Mouse (Mus musculus) limb, embryonic 15.5 days (tissue): ENCODE results near the gene Smap1. TPM values are rescaled to one million over a fixed set of nuclear protein-coding genes. Genes with fewer than 3 reads are reported as not detected.

Experiments
- ATAC-seq: fragments of 200-750 bp; cut with Nextera tagmentation; 2 replicates; pipeline ENCODE4 v1.8.0; 2017; ENCODE audit warnings: low read depth, moderate TSS enrichment; ENCODE audit not compliant: insufficient number of reproducible peaks, low FRiP score, low TSS enrichment
- H3K27ac ChIP-seq: fragments of 300-500 bp; sonication (generic); 2 replicates; pipeline ENCODE4 v1.5.1; 2015; ENCODE audit warnings: moderate library complexity, mild to moderate bottlenecking, inconsistent platforms
- H3K27me3 ChIP-seq: fragments of 300-500 bp; sonication (generic); 2 replicates; pipeline ENCODE4 v1.6.1; 2015; ENCODE audit warnings: inconsistent platforms
- H3K36me3 ChIP-seq: fragments of 300-500 bp; sonication (generic); 2 replicates; pipeline ENCODE4 v1.6.1; 2015; ENCODE audit warnings: inconsistent platforms
- H3K4me1 ChIP-seq: fragments of 300-500 bp; sonication (generic); 2 replicates; pipeline ENCODE4 v1.6.1; 2015; ENCODE audit warnings: inconsistent platforms
- H3K4me2 ChIP-seq: fragments of 300-500 bp; sonication (generic); 2 replicates; pipeline ENCODE4 v1.6.1; 2015; ENCODE audit warnings: mild to moderate bottlenecking, inconsistent platforms
- H3K4me3 ChIP-seq: fragments of 300-500 bp; sonication (generic); 2 replicates; pipeline ENCODE4 v1.5.1; 2015; ENCODE audit warnings: mild to moderate bottlenecking, inconsistent platforms
- H3K9ac ChIP-seq: fragments of 300-500 bp; sonication (generic); 2 replicates; pipeline ENCODE4 v1.6.1; 2015; ENCODE audit warnings: inconsistent platforms
- H3K9me3 ChIP-seq: fragments of 300-500 bp; sonication (generic); 2 replicates; pipeline ENCODE4 v1.6.1; 2016; ENCODE audit warnings: inconsistent platforms
- WGBS: fragments of 180-500 bp; shearing (Covaris S2); methylation state at CpG from one replicate; pipeline ENCODE4 v1.1.7; 2015; 5-methylcytosine and 5-hydroxymethylcytosine counted together
- polyA plus RNA-seq: library from polyadenylated mRNA; unstranded; fragments of >200 nt; fragmentation: Nextera tagmentation; extraction: Ambion mirVana; gene quantifications from 2 replicates; pipeline ENCODE4 v1.2.1, GENCODE M21; 2015

The Smap1 gene
- polyA plus RNA-seq, 1 experiment from 2014 or later, result 50.1 TPM

- Histone ChIP-seq H3K9me3 (no peaks in the 10 kb centered on the region), H3K4me2 (no peak overlapping the region), H3K36me3 (no peaks in the 10 kb centered on the region), H3K9ac (no peak overlapping the region), H3K27ac (0 out of 2 replicates have a peak overlapping the region, but pooled peaks have one; percentile 33), H3K27me3 (no peaks in the 10 kb centered on the region), H3K4me1 (no peaks in the 10 kb centered on the region), H3K4me3 (no peak overlapping the region)
- no peak for ATAC-seq
- WGBS, result 58% methylated on average over 2 of the region's 2 CpGs
These were observed 9.1 kb downstream of the Smap1 start for GRCm38 (mm10) chr1:23912988-23913387.

- no peak overlapping the region for H3K27ac ChIP-seq
- no peaks in the 10 kb centered on the region for H3K4me1 ChIP-seq
- H3K27me3 ChIP-seq, result no peaks in the 10 kb centered on the region
- H3K9me3 ChIP-seq, result no peaks in the 10 kb centered on the region
- no peak overlapping the region for H3K4me3 ChIP-seq
- ATAC-seq, result no peak
- no peak overlapping the region for H3K9ac ChIP-seq
- no peaks in the 10 kb centered on the region for H3K36me3 ChIP-seq
- H3K4me2 ChIP-seq, result no peak overlapping the region
These were observed 16.0 kb downstream of the Smap1 start for GRCm38 (mm10) chr1:23906082-23906481.

GRCm38 (mm10) chr1:23903340-23903739 lies 18.8 kb downstream of the Smap1 start:
- H3K9me3 ChIP-seq, result no peaks in the 10 kb centered on the region
- no peaks in the 10 kb centered on the region for H3K27me3 ChIP-seq
- H3K4me2 ChIP-seq, result no peak overlapping the region
- no peak overlapping the region for H3K9ac ChIP-seq
- H3K4me3 ChIP-seq, result no peak overlapping the region
- no peak overlapping the region for H3K27ac ChIP-seq
- H3K4me1 ChIP-seq, result no peaks in the 10 kb centered on the region
- WGBS, result 92% methylated on average over 3 of the region's 3 CpGs
- ATAC-seq, result no peak
- H3K36me3 ChIP-seq, result no peaks in the 10 kb centered on the region

- Histone ChIP-seq H3K27me3 (no peaks in the 10 kb centered on the region), H3K27ac (no peak overlapping the region), H3K9me3 (no peaks in the 10 kb centered on the region), H3K4me1 (no peaks in the 10 kb centered on the region), H3K36me3 (no peaks in the 10 kb centered on the region), H3K4me3 (no peak overlapping the region), H3K4me2 (no peak overlapping the region), H3K9ac (no peak overlapping the region)
- ATAC-seq, result no peak
- WGBS, result 80% methylated on average over 2 of the region's 2 CpGs
These were observed 19.4 kb downstream of the Smap1 start for GRCm38 (mm10) chr1:23902736-23903135.

- WGBS, result 88% methylated on average over 5 of the region's 5 CpGs
- H3K9me3 ChIP-seq, result no peaks in the 10 kb centered on the region
- no peak overlapping the region for H3K4me3 ChIP-seq
- no peak for ATAC-seq
- H3K36me3 ChIP-seq, result no peaks in the 10 kb centered on the region
- H3K4me2 ChIP-seq, result no peak overlapping the region
- H3K27ac ChIP-seq, result no peak overlapping the region
- no peak overlapping the region for H3K9ac ChIP-seq
- H3K4me1 ChIP-seq, result no peaks in the 10 kb centered on the region
- no peaks in the 10 kb centered on the region for H3K27me3 ChIP-seq
These were observed 22.5 kb downstream of the Smap1 start for GRCm38 (mm10) chr1:23899647-23900020.

GRCm38 (mm10) chr1:23899020-23899646 lies 23.0 kb downstream of the Smap1 start:
- Histone ChIP-seq H3K9ac (no peak overlapping the region), H3K27ac (no peak overlapping the region), H3K36me3 (no peaks in the 10 kb centered on the region), H3K27me3 (no peaks in the 10 kb centered on the region), H3K4me3 (no peak overlapping the region), H3K4me2 (no peak overlapping the region), H3K9me3 (no peaks in the 10 kb centered on the region), H3K4me1 (no peaks in the 10 kb centered on the region)
- no peak for ATAC-seq
- 86% methylated on average over 3 of the region's 3 CpGs for WGBS

GRCm38 (mm10) chr1:23892072-23892471 lies 30.0 kb downstream of the Smap1 start:
- no peak for ATAC-seq
- H3K9ac ChIP-seq, result no peak overlapping the region
- H3K4me1 ChIP-seq, result no peaks in the 10 kb centered on the region
- H3K27me3 ChIP-seq, result no peaks in the 10 kb centered on the region
- no peak overlapping the region for H3K27ac ChIP-seq
- no peak overlapping the region for H3K4me2 ChIP-seq
- no peaks in the 10 kb centered on the region for H3K9me3 ChIP-seq
- H3K36me3 ChIP-seq, result no peaks in the 10 kb centered on the region
- H3K4me3 ChIP-seq, result no peak overlapping the region
- 32% methylated on average over 1 of the region's 1 CpGs for WGBS

GRCm38 (mm10) chr1:23884914-23885313 lies 37.2 kb downstream of the Smap1 start:
- H3K4me1 ChIP-seq, result no peaks in the 10 kb centered on the region
- no peak overlapping the region for H3K27ac ChIP-seq
- no peaks in the 10 kb centered on the region for H3K9me3 ChIP-seq
- H3K36me3 ChIP-seq, result no peaks in the 10 kb centered on the region
- no peak overlapping the region for H3K4me2 ChIP-seq
- H3K4me3 ChIP-seq, result no peak overlapping the region
- H3K9ac ChIP-seq, result no peak overlapping the region
- ATAC-seq, result no peak
- WGBS, result 95% methylated on average over 7 of the region's 7 CpGs
- no peaks in the 10 kb centered on the region for H3K27me3 ChIP-seq

- WGBS, result 83% methylated on average over 2 of the region's 2 CpGs
- Histone ChIP-seq H3K9ac (no peak overlapping the region), H3K27me3 (no peaks in the 10 kb centered on the region), H3K4me1 (no peaks in the 10 kb centered on the region), H3K4me2 (no peak overlapping the region), H3K4me3 (no peak overlapping the region), H3K27ac (no peak overlapping the region), H3K36me3 (no peaks in the 10 kb centered on the region), H3K9me3 (no peaks in the 10 kb centered on the region)
- ATAC-seq, result no peak
These were observed 37.9 kb downstream of the Smap1 start for GRCm38 (mm10) chr1:23884087-23884668.

- no peaks in the 10 kb centered on the region for H3K9me3 ChIP-seq
- H3K9ac ChIP-seq, result no peak overlapping the region
- no peaks in the 10 kb centered on the region for H3K4me1 ChIP-seq
- ATAC-seq, result no peak
- no peak overlapping the region for H3K4me3 ChIP-seq
- no peaks in the 10 kb centered on the region for H3K36me3 ChIP-seq
- no peaks in the 10 kb centered on the region for H3K27me3 ChIP-seq
- H3K4me2 ChIP-seq, result no peak overlapping the region
- H3K27ac ChIP-seq, result no peak overlapping the region
- WGBS, result 90% methylated on average over 1 of the region's 1 CpGs
These were observed 39.4 kb downstream of the Smap1 start for GRCm38 (mm10) chr1:23882681-23883080.

- Histone ChIP-seq H3K4me2 (no peak overlapping the region), H3K4me1 (no peaks in the 10 kb centered on the region), H3K4me3 (no peak overlapping the region), H3K27me3 (no peaks in the 10 kb centered on the region), H3K27ac (no peak overlapping the region), H3K9me3 (no peaks in the 10 kb centered on the region), H3K9ac (no peak overlapping the region), H3K36me3 (peaks cover 24% of the 10 kb centered on the region)
- WGBS, result 97% methylated on average over 1 of the region's 1 CpGs
- no peak for ATAC-seq
These were observed 49.9 kb downstream of the Smap1 start for GRCm38 (mm10) chr1:23872194-23872593.

GRCm38 (mm10) chr1:23867350-23867862 lies 54.7 kb downstream of the Smap1 start:
- Histone ChIP-seq H3K4me1 (no peaks in the 10 kb centered on the region), H3K9me3 (no peaks in the 10 kb centered on the region), H3K4me2 (no peak overlapping the region), H3K9ac (no peak overlapping the region), H3K36me3 (peaks cover 7% of the 10 kb centered on the region; the same call in 1 of the 2 replicates), H3K27me3 (no peaks in the 10 kb centered on the region), H3K4me3 (no peak overlapping the region), H3K27ac (no peak overlapping the region)
- no peak for ATAC-seq
- WGBS, result 75% methylated on average over 2 of the region's 2 CpGs
